Mouse (Mus musculus) heart, adult 2 months (tissue): ENCODE results near the gene Cdh18.

Experiments used
- CTCF ChIP-seq: fragments of 200-600 bp; IDR thresholded peaks from 2 replicates; pipeline ENCODE4 v1.8.1; 2022; ENCODE audit warnings: antibody characterized with exemption, mild to moderate bottlenecking, moderate library complexity
- EP300 ChIP-seq: fragments of 200-500 bp; IDR thresholded peaks from 2 replicates; pipeline ENCODE4 v1.6.1; 2011; ENCODE audit warnings: low read depth, low read length, control low read depth; ENCODE audit not compliant: insufficient read depth
- POLR2A ChIP-seq: fragments of 200-500 bp; IDR thresholded peaks from 2 replicates; pipeline ENCODE4 v1.6.1; 2011; ENCODE audit warnings: mild to moderate bottlenecking, low read depth, low read length, control low read depth; ENCODE audit not compliant: insufficient read depth

DNA sequence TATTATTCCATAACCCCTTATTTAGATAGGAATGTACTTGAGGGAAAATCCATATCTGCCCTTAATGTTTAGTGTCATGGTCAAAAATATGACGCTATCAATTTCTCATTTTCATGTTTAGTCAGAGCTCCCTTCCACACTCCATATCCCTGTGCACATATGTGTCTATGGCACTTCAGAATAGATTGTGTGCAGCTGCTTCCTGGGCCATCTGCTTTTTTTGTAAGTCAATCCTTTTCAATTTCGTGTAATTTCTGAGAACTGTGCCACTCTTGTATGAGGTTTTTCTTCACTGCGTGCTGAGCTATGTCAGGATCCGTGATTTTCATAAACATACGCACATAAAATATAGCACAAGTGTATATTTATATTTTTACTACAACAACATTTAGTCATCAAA lies 435.8 kb downstream of the Cdh18 start:
- no peak for TF ChIP-seq CTCF
- TF ChIP-seq POLR2A, result no peak
- TF ChIP-seq EP300, result no peak
